Mouse (Mus musculus) hindbrain, postnatal 0 days (tissue): ENCODE results near the gene Glb1. TPM values are rescaled to one million over a fixed set of nuclear protein-coding genes. Genes with fewer than 3 reads are reported as not detected.
"Not testable (repeated sequence)": the region's sequence is repeated elsewhere in the genome, so short reads cannot be mapped to it uniquely, and the experiment has no call there.

Experiments used
- ATAC-seq: fragments of 200-750 bp; cut with Nextera tagmentation; 2 replicates; pipeline ENCODE4 v1.8.0; 2017; ENCODE audit warnings: mild to moderate bottlenecking, moderate TSS enrichment, moderate library complexity
- DNase-seq: peaks from one replicate; pipeline ENCODE4 v3.0.0-alpha.2; 2015; ENCODE audit warnings: low spot score
- H3K27ac ChIP-seq: fragments of 300-500 bp; sonication (generic); 2 replicates; pipeline ENCODE4 v1.5.1; 2014; ENCODE audit warnings: mild to moderate bottlenecking
- H3K27me3 ChIP-seq: fragments of 300-500 bp; sonication (generic); 2 replicates; pipeline ENCODE4 v1.6.1; 2014; ENCODE audit warnings: low read length, mixed read lengths; ENCODE audit not compliant: insufficient read depth
- H3K36me3 ChIP-seq: fragments of 300-500 bp; sonication (generic); 2 replicates; pipeline ENCODE4 v1.6.1; 2014; ENCODE audit warnings: low read length, mixed read lengths; ENCODE audit not compliant: insufficient read depth
- H3K4me1 ChIP-seq: fragments of 300-500 bp; sonication (generic); 2 replicates; pipeline ENCODE4 v1.6.1; 2014; ENCODE audit warnings: antibody characterized with exemption, low read length, mixed read lengths; ENCODE audit not compliant: insufficient read depth
- H3K4me2 ChIP-seq: fragments of 300-500 bp; sonication (generic); 2 replicates; pipeline ENCODE4 v1.6.1; 2014; ENCODE audit warnings: low read depth, mild to moderate bottlenecking, low read length, moderate library complexity, mixed read lengths
- H3K4me3 ChIP-seq: fragments of 300-500 bp; sonication (generic); 2 replicates; pipeline ENCODE4 v1.5.1; 2014; ENCODE audit warnings: low read length
- H3K9ac ChIP-seq: fragments of 300-500 bp; sonication (generic); replicated peaks from 2 replicates; pipeline ENCODE4 v1.6.1; 2014; ENCODE audit warnings: mild to moderate bottlenecking, low read length, moderate library complexity, mixed read lengths
- H3K9me3 ChIP-seq: fragments of 300-500 bp; sonication (generic); 2 replicates; pipeline ENCODE4 v1.6.1; 2016; ENCODE audit warnings: low read length, mixed read lengths
- CTCF ChIP-seq: IDR thresholded peaks from 2 replicates; pipeline ENCODE4 v1.5.1; 2016; ENCODE audit warnings: antibody characterized with exemption, control low read depth, low read depth
- WGBS: fragments of 180-500 bp; shearing (Covaris S2); extraction: QIAGEN DNeasy Blood & Tissue Kit; methylation state at CpG from one replicate; pipeline ENCODE4 v1.1.7; 2014; 5-methylcytosine and 5-hydroxymethylcytosine counted together
- polyA plus RNA-seq: library from polyadenylated mRNA; unstranded; fragments of >200 nt; fragmentation: Nextera tagmentation; extraction: Ambion mirVana; gene quantifications from 2 replicates; pipeline ENCODE4 v1.2.1, GENCODE M21; 2015
- total RNA-seq: library from RNA; depleted of rRNA; stranded (reverse); fragments of >200 nt; gene quantifications from 2 replicates; pipeline ENCODE4 v1.2.3, GENCODE M21; 2014

Glb1 gene
- total and polyA plus RNA-seq, 2 experiments from 2014 or later: 36.2 to 41.9 TPM

- DNase-seq (no peak), ATAC-seq (no peak)
- no peaks in the 10 kb centered on the region for H3K9me3 ChIP-seq
- H3K9ac ChIP-seq: no peak overlapping the region
- H3K27me3 ChIP-seq: no peaks in the 10 kb centered on the region
- H3K36me3 ChIP-seq: peaks cover 8% of the 10 kb centered on the region; the same call in 1 of the 2 replicates
- no peaks in the 10 kb centered on the region for H3K4me1 ChIP-seq
- TF ChIP-seq CTCF: no peak
- no peak overlapping the region for H3K27ac ChIP-seq
- 81% methylated on average over 6 of the region's 6 CpGs for WGBS
- H3K4me2 ChIP-seq: no peak overlapping the region
- H3K4me3 ChIP-seq: no peak overlapping the region
Observed at GRCm38 (mm10) chr9:114387086-114387485, 13.8 kb upstream of the Glb1 start.

GRCm38 (mm10) chr9:114388288-114388687, 12.6 kb upstream of the Glb1 start:
- H3K4me1 ChIP-seq: no peaks in the 10 kb centered on the region
- no peak for TF ChIP-seq CTCF
- H3K27me3 ChIP-seq: no peaks in the 10 kb centered on the region
- ATAC-seq (no peak), DNase-seq (no peak)
- H3K9ac ChIP-seq: no peak overlapping the region
- no peak overlapping the region for H3K4me2 ChIP-seq
- H3K27ac ChIP-seq: no peak overlapping the region
- WGBS: 81% methylated on average over 8 of the region's 8 CpGs
- H3K4me3 ChIP-seq: no peak overlapping the region
- no peaks in the 10 kb centered on the region for H3K9me3 ChIP-seq
- peaks cover 8% of the 10 kb centered on the region; the same call in 1 of the 2 replicates for H3K36me3 ChIP-seq

GRCm38 (mm10) chr9:114388701-114389370, 12.0 kb upstream of the Glb1 start:
- Histone ChIP-seq H3K4me3 (no peak overlapping the region), H3K27ac (peak overlapping the region; percentile 3; the same call in 1 of the 2 replicates), H3K36me3 (peaks cover 8% of the 10 kb centered on the region; the same call in 1 of the 2 replicates), H3K9ac (no peak overlapping the region), H3K4me1 (no peaks in the 10 kb centered on the region), H3K4me2 (no peak overlapping the region), H3K9me3 (no peaks in the 10 kb centered on the region), H3K27me3 (no peaks in the 10 kb centered on the region)
- no peak for TF ChIP-seq CTCF
- 80% methylated on average over 3 of the region's 3 CpGs for WGBS
- no peak for ATAC-seq
- DNase-seq: no peak

GRCm38 (mm10) chr9:114389371-114389904, 11.4 kb upstream of the Glb1 start:
- H3K27ac ChIP-seq: peak overlapping the region; percentile 69; the same call in 1 of the 2 replicates
- H3K9me3 ChIP-seq: no peaks in the 10 kb centered on the region
- WGBS: 83% methylated on average over 8 of the region's 8 CpGs
- DNase-seq (peak; percentile 13), ATAC-seq (peak; percentile 55)
- TF ChIP-seq CTCF: peak; percentile 61
- no peaks in the 10 kb centered on the region for H3K4me1 ChIP-seq
- peaks cover 2% of the 10 kb centered on the region; the same call in 1 of the 2 replicates for H3K36me3 ChIP-seq
- H3K4me3 ChIP-seq: peak overlapping the region; percentile 65
- no peak overlapping the region for H3K9ac ChIP-seq
- H3K27me3 ChIP-seq: no peaks in the 10 kb centered on the region
- H3K4me2 ChIP-seq: peak overlapping the region; percentile 88

GRCm38 (mm10) chr9:114389905-114390748, 10.7 kb upstream of the Glb1 start, which contains the start of gene Crtap:
TSS of gene Crtap (minus strand) at chr9:114390675.
- Histone ChIP-seq H3K36me3 (no peaks in the 10 kb centered on the region), H3K4me3 (peak within 1 kb of the TSS; percentile 65), H3K4me1 (no peaks in the 10 kb centered on the region), H3K27ac (peak within 1 kb of the TSS; percentile 69; the same call in 1 of the 2 replicates), H3K27me3 (no peaks in the 10 kb centered on the region), H3K9ac (peak within 1 kb of the TSS; percentile 77), H3K9me3 (no peaks in the 10 kb centered on the region), H3K4me2 (peak within 1 kb of the TSS; percentile 88)
- ATAC-seq (peak; percentile 75), DNase-seq (peak; percentile 63)
- no peak for TF ChIP-seq CTCF
- 2% methylated on average over 92 of the region's 96 CpGs for WGBS

GRCm38 (mm10) chr9:114390749-114391075, 10.2 kb upstream of the Glb1 start:
- 5% methylated on average over 10 of the region's 10 CpGs for WGBS
- Histone ChIP-seq H3K4me1 (no peaks in the 10 kb centered on the region), H3K27me3 (no peaks in the 10 kb centered on the region), H3K9me3 (no peaks in the 10 kb centered on the region), H3K9ac (peak overlapping the region; percentile 77), H3K4me3 (peak overlapping the region; percentile 65), H3K27ac (no peak overlapping the region), H3K36me3 (no peaks in the 10 kb centered on the region), H3K4me2 (peak overlapping the region; percentile 88)
- no peak for ATAC-seq
- TF ChIP-seq CTCF: no peak
- no peak for DNase-seq

GRCm38 (mm10) chr9:114394136-114394535, 6.7 kb upstream of the Glb1 start:
- H3K4me3 ChIP-seq, H3K27me3 ChIP-seq, ATAC-seq, H3K4me1 ChIP-seq, DNase-seq, H3K27ac ChIP-seq, H3K9ac ChIP-seq, H3K9me3 ChIP-seq, H3K36me3 ChIP-seq, H3K4me2 ChIP-seq: not testable (repeated sequence)
- 67% methylated on average over 6 of the region's 6 CpGs for WGBS
